Mouse (Mus musculus) limb, embryonic 10.5 days (tissue): Measurements from ENCODE around the gene Ppm1l. TPM values are rescaled to one million over a fixed set of nuclear protein-coding genes. Genes with fewer than 3 reads are reported as not detected.
"Not testable (repeated sequence)": the region's sequence is repeated elsewhere in the genome, so short reads cannot be mapped to it uniquely, and the experiment has no call there.

Experiments used
- DNase-seq: peaks from one replicate; pipeline ENCODE4 v3.0.0-alpha.2; 2017; ENCODE audit warnings: low spot score
- H3K27ac ChIP-seq: fragments of 300-500 bp; sonication (generic); 2 replicates; pipeline ENCODE4 v1.5.1; 2016; ENCODE audit warnings: mild to moderate bottlenecking
- H3K27me3 ChIP-seq: fragments of 300-500 bp; sonication (generic); 2 replicates; pipeline ENCODE4 v1.6.1; 2016; ENCODE audit warnings: low read depth, mild to moderate bottlenecking; ENCODE audit not compliant: poor library complexity, severe bottlenecking
- H3K36me3 ChIP-seq: fragments of 300-500 bp; sonication (generic); 2 replicates; pipeline ENCODE4 v1.6.1; 2016; ENCODE audit warnings: mild to moderate bottlenecking, moderate library complexity
- H3K4me1 ChIP-seq: fragments of 300-500 bp; sonication (generic); 2 replicates; pipeline ENCODE4 v1.6.1; 2016
- H3K4me3 ChIP-seq: fragments of 300-500 bp; sonication (generic); 2 replicates; pipeline ENCODE4 v1.5.1; 2016; ENCODE audit warnings: mild to moderate bottlenecking, moderate library complexity
- H3K9me3 ChIP-seq: fragments of 300-500 bp; sonication (generic); replicated peaks from 2 replicates; pipeline ENCODE4 v1.6.1; 2016; ENCODE audit warnings: mild to moderate bottlenecking
- WGBS: fragments of 180-500 bp; shearing (Covaris S2); methylation state at CpG from one replicate; pipeline ENCODE4 v1.1.7; 2016; 5-methylcytosine and 5-hydroxymethylcytosine counted together
- polyA plus RNA-seq: library from polyadenylated mRNA; unstranded; fragments of >200 nt; fragmentation: Nextera tagmentation; extraction: Ambion mirVana; gene quantifications from 2 replicates; pipeline ENCODE4 v1.2.1, GENCODE M21; 2016

The Ppm1l gene
- polyA plus RNA-seq, 1 experiment from 2014 or later: 9.5 TPM

- no peak for DNase-seq
- Histone ChIP-seq H3K27me3 (no peaks in the 10 kb centered on the region), H3K36me3 (peaks cover 2% of the 10 kb centered on the region; the same call in 1 of the 2 replicates), H3K9me3 (no peaks in the 10 kb centered on the region), H3K4me3 (no peak overlapping the region), H3K4me1 (peaks cover 13% of the 10 kb centered on the region), H3K27ac (no peak overlapping the region)
- 92% methylated on average over 12 of the region's 12 CpGs for WGBS
Observed at GRCm38 (mm10) chr3:69556092-69556778, 239.6 kb downstream of the Ppm1l start.

GRCm38 (mm10) chr3:69559316-69559974 is 242.8 kb downstream of the Ppm1l start:
- Histone ChIP-seq H3K9me3 (no peaks in the 10 kb centered on the region), H3K4me1 (peaks cover 16% of the 10 kb centered on the region), H3K4me3 (no peak overlapping the region), H3K27me3 (no peaks in the 10 kb centered on the region), H3K27ac (no peak overlapping the region), H3K36me3 (no peaks in the 10 kb centered on the region)
- DNase-seq: no peak
- 89% methylated on average over 6 of the region's 6 CpGs for WGBS

- 91% methylated on average over 7 of the region's 7 CpGs for WGBS
- Histone ChIP-seq H3K36me3 (no peaks in the 10 kb centered on the region), H3K27ac (no peak overlapping the region), H3K9me3 (no peaks in the 10 kb centered on the region), H3K4me1 (peaks cover 16% of the 10 kb centered on the region), H3K4me3 (no peak overlapping the region), H3K27me3 (no peaks in the 10 kb centered on the region)
- no peak for DNase-seq
Observed at GRCm38 (mm10) chr3:69559975-69560330, 243.3 kb downstream of the Ppm1l start.

GRCm38 (mm10) chr3:69561686-69562085 is 245.0 kb downstream of the Ppm1l start:
- no peak for DNase-seq
- H3K27ac ChIP-seq: no peak overlapping the region
- H3K9me3 ChIP-seq: no peaks in the 10 kb centered on the region
- no peak overlapping the region for H3K4me3 ChIP-seq
- 79% methylated on average over 5 of the region's 5 CpGs for WGBS
- H3K36me3 ChIP-seq: no peaks in the 10 kb centered on the region
- no peaks in the 10 kb centered on the region for H3K27me3 ChIP-seq
- H3K4me1 ChIP-seq: peaks cover 16% of the 10 kb centered on the region

GRCm38 (mm10) chr3:69563406-69563805 is 246.7 kb downstream of the Ppm1l start:
- Histone ChIP-seq H3K4me3 (no peak overlapping the region), H3K4me1 (peaks cover 11% of the 10 kb centered on the region), H3K27me3 (no peaks in the 10 kb centered on the region), H3K36me3 (no peaks in the 10 kb centered on the region), H3K9me3 (no peaks in the 10 kb centered on the region), H3K27ac (no peak overlapping the region)
- no peak for DNase-seq
- WGBS: 87% methylated on average over 5 of the region's 6 CpGs

- not testable (repeated sequence) for DNase-seq, H3K36me3 ChIP-seq, H3K4me1 ChIP-seq, H3K27me3 ChIP-seq, H3K4me3 ChIP-seq, H3K27ac ChIP-seq, H3K9me3 ChIP-seq
- WGBS: 82% methylated on average over 1 of the region's 1 CpGs
Observed at GRCm38 (mm10) chr3:69565586-69565985, 248.9 kb downstream of the Ppm1l start.

GRCm38 (mm10) chr3:69572561-69572960 is 255.9 kb downstream of the Ppm1l start:
- DNase-seq: no peak
- Histone ChIP-seq H3K9me3 (no peaks in the 10 kb centered on the region), H3K4me1 (no peaks in the 10 kb centered on the region), H3K27me3 (no peaks in the 10 kb centered on the region), H3K4me3 (no peak overlapping the region), H3K27ac (no peak overlapping the region), H3K36me3 (peaks cover 20% of the 10 kb centered on the region)
- 95% methylated on average over 5 of the region's 5 CpGs for WGBS

GRCm38 (mm10) chr3:69575577-69575976 is 258.9 kb downstream of the Ppm1l start:
- no peak for DNase-seq
- 96% methylated on average over 11 of the region's 11 CpGs for WGBS
- Histone ChIP-seq H3K27ac (no peak overlapping the region), H3K36me3 (peaks cover 29% of the 10 kb centered on the region), H3K4me1 (no peaks in the 10 kb centered on the region), H3K4me3 (no peak overlapping the region), H3K9me3 (no peaks in the 10 kb centered on the region), H3K27me3 (no peaks in the 10 kb centered on the region)

GRCm38 (mm10) chr3:69576715-69577114 is 260.1 kb downstream of the Ppm1l start:
- H3K27me3 ChIP-seq: no peaks in the 10 kb centered on the region
- no peaks in the 10 kb centered on the region for H3K9me3 ChIP-seq
- no peak overlapping the region for H3K4me3 ChIP-seq
- WGBS: 93% methylated on average over 3 of the region's 3 CpGs
- H3K27ac ChIP-seq: no peak overlapping the region
- no peaks in the 10 kb centered on the region for H3K4me1 ChIP-seq
- peaks cover 29% of the 10 kb centered on the region for H3K36me3 ChIP-seq
- DNase-seq: no peak

GRCm38 (mm10) chr3:69578791-69579190 is 262.1 kb downstream of the Ppm1l start:
- Histone ChIP-seq H3K27ac (no peak overlapping the region), H3K9me3 (no peaks in the 10 kb centered on the region), H3K4me3 (no peak overlapping the region), H3K4me1 (no peaks in the 10 kb centered on the region), H3K36me3 (peaks cover 28% of the 10 kb centered on the region), H3K27me3 (no peaks in the 10 kb centered on the region)
- 100% methylated on average over 1 of the region's 1 CpGs for WGBS
- no peak for DNase-seq

- DNase-seq: no peak
Observed at GRCm38 (mm10) chr3:69583798-69584197, 267.1 kb downstream of the Ppm1l start.

GRCm38 (mm10) chr3:69588101-69588760 is 271.6 kb downstream of the Ppm1l start:
- H3K27ac ChIP-seq: no peak overlapping the region
- DNase-seq: no peak
- no peaks in the 10 kb centered on the region for H3K27me3 ChIP-seq
- 0 out of 2 replicates have a peak, but pooled peaks cover 2% of the 10 kb centered on the region for H3K9me3 ChIP-seq
- WGBS: 45% methylated on average over 10 of the region's 10 CpGs
- peaks cover 7% of the 10 kb centered on the region; the same call in 1 of the 2 replicates for H3K4me1 ChIP-seq
- H3K36me3 ChIP-seq: 0 out of 2 replicates have a peak, but pooled peaks cover 3% of the 10 kb centered on the region
- H3K4me3 ChIP-seq: no peak overlapping the region

More at GRCm38 (mm10) chr3:69583798-69584197, 267.1 kb downstream of the Ppm1l start:
- Histone ChIP-seq H3K4me3 (no peak overlapping the region), H3K9me3 (no peaks in the 10 kb centered on the region), H3K4me1 (peaks cover 7% of the 10 kb centered on the region; the same call in 1 of the 2 replicates), H3K27ac (no peak overlapping the region), H3K27me3 (no peaks in the 10 kb centered on the region), H3K36me3 (peaks cover 3% of the 10 kb centered on the region; the same call in 1 of the 2 replicates)
- WGBS: 95% methylated on average over 1 of the region's 1 CpGs

- WGBS: 91% methylated on average over 8 of the region's 8 CpGs
- H3K9me3 ChIP-seq: 0 out of 2 replicates have a peak, but pooled peaks cover 2% of the 10 kb centered on the region
Observed at GRCm38 (mm10) chr3:69593426-69593825, 276.8 kb downstream of the Ppm1l start.

More at GRCm38 (mm10) chr3:69593426-69593825, 276.8 kb downstream of the Ppm1l start:
- peaks cover 11% of the 10 kb centered on the region; the same call in 1 of the 2 replicates for H3K4me1 ChIP-seq
- no peaks in the 10 kb centered on the region for H3K27me3 ChIP-seq
- H3K27ac ChIP-seq: no peak overlapping the region
- DNase-seq: no peak
- no peak overlapping the region for H3K4me3 ChIP-seq
- 0 out of 2 replicates have a peak, but pooled peaks cover 3% of the 10 kb centered on the region for H3K36me3 ChIP-seq
